Mouse (Mus musculus): Measurements from ENCODE around the gene Sesn3.

- no peak for TF ChIP-seq CTCF (IDR thresholded peaks at IDR 0.05; ENCODE audit: borderline replicate concordance, control insufficient read depth, extremely low read depth, insufficient read depth, low read length, poor library complexity)
- no peak for TF ChIP-seq POLR2A (IDR thresholded peaks at IDR 0.05; ENCODE audit: control insufficient read depth, extremely low read depth, insufficient read depth, low read length, poor library complexity)
Measured at GRCm38 (mm10) chr9:14307341-14307740, 32.5 kb downstream of the Sesn3 start.

Measured in thymus, adult 2 months (tissue).